Mouse (Mus musculus): ENCODE data around the gene Kcnj15.

Gene Kcnj15

GRCm38 (mm10) chr16:95245499-95245898, 11.9 kb upstream of the Kcnj15 start:
- in situ Hi-C loops (cut with MseI, MboI) = no loop called here

GRCm38 (mm10) chr16:95248646-95249045, 8.7 kb upstream of the Kcnj15 start:
- in situ Hi-C loops (cut with MseI, MboI) = no loop called here

GRCm38 (mm10) chr16:95256648-95257047, 710 bp upstream of the Kcnj15 start:
- in situ Hi-C loops (cut with MseI, MboI) = no loop called here

- in situ Hi-C loops (cut with MseI, MboI) = no loop called here
These were observed 742 bp downstream of the Kcnj15 start for GRCm38 (mm10) chr16:95258100-95258499.

GRCm38 (mm10) chr16:95259505-95259904, 2.1 kb downstream of the Kcnj15 start:
- in situ Hi-C loops (cut with MseI, MboI) = no loop called here

- in situ Hi-C loops (cut with MseI, MboI) = no loop called here
These were observed 3.3 kb downstream of the Kcnj15 start for GRCm38 (mm10) chr16:95260693-95261092.

GRCm38 (mm10) chr16:95261807-95262206, 4.4 kb downstream of the Kcnj15 start:
- in situ Hi-C loops (cut with MseI, MboI) = no loop called here

GRCm38 (mm10) chr16:95262706-95263363, 5.5 kb downstream of the Kcnj15 start:
- in situ Hi-C loops (cut with MseI, MboI) = no loop called here

GRCm38 (mm10) chr16:95264324-95264723, 7.0 kb downstream of the Kcnj15 start:
- in situ Hi-C loops (cut with MseI, MboI) = no loop called here

GRCm38 (mm10) chr16:95267481-95268183, 10.3 kb downstream of the Kcnj15 start:
- in situ Hi-C loops (cut with MseI, MboI) = no loop called here

GRCm38 (mm10) chr16:95269610-95270009, 12.3 kb downstream of the Kcnj15 start:
- in situ Hi-C loops (cut with MseI, MboI) = no loop called here

GRCm38 (mm10) chr16:95273101-95273500, 15.7 kb downstream of the Kcnj15 start:
- in situ Hi-C loops (cut with MseI, MboI) = no loop called here

GRCm38 (mm10) chr16:95275713-95276502, 18.6 kb downstream of the Kcnj15 start:
- in situ Hi-C loops (cut with MseI, MboI) = no loop called here

- in situ Hi-C loops (cut with MseI, MboI) = no loop called here
These were observed 21.7 kb downstream of the Kcnj15 start for GRCm38 (mm10) chr16:95279015-95279414.

GRCm38 (mm10) chr16:95280338-95280737, 23.0 kb downstream of the Kcnj15 start:
- in situ Hi-C loops (cut with MseI, MboI) = no loop called here

GRCm38 (mm10) chr16:95283369-95283768, 26.0 kb downstream of the Kcnj15 start:
- in situ Hi-C loops (cut with MseI, MboI) = no loop called here

GRCm38 (mm10) chr16:95284085-95284727, 26.8 kb downstream of the Kcnj15 start:
- in situ Hi-C loops (cut with MseI, MboI) = no loop called here

GRCm38 (mm10) chr16:95285043-95285442, 27.7 kb downstream of the Kcnj15 start:
- in situ Hi-C loops (cut with MseI, MboI) = no loop called here

GRCm38 (mm10) chr16:95285767-95286166, 28.4 kb downstream of the Kcnj15 start:
- in situ Hi-C loops (cut with MseI, MboI) = no loop called here

GRCm38 (mm10) chr16:95287656-95288055, 30.3 kb downstream of the Kcnj15 start:
- in situ Hi-C loops (cut with MseI, MboI) = no loop called here

- in situ Hi-C loops (cut with MseI, MboI) = no loop called here
These were observed 32.0 kb downstream of the Kcnj15 start for GRCm38 (mm10) chr16:95289375-95289774.
